Mouse (Mus musculus): ENCODE results near the gene Pgap2.

Pgap2 gene

GRCm38 (mm10) chr7:102239591-102239990, 29.6 kb downstream of the Pgap2 start:
- DNase-seq (ENCODE audit: low spot score in 2 of 2): no peak

- DNase-seq (ENCODE audit: low spot score in 2 of 2): no peak
Measured at GRCm38 (mm10) chr7:102242371-102242770, 32.4 kb downstream of the Pgap2 start.

- DNase-seq (ENCODE audit: low spot score in 2 of 2): no peak
Measured at GRCm38 (mm10) chr7:102242917-102243316, 32.9 kb downstream of the Pgap2 start.

- peak; percentile 56 to 75 for DNase-seq (ENCODE audit: low spot score in 2 of 2)
Measured at GRCm38 (mm10) chr7:102243870-102244269, 33.9 kb downstream of the Pgap2 start.

GRCm38 (mm10) chr7:102244782-102245535, 35.0 kb downstream of the Pgap2 start:
- DNase-seq (ENCODE audit: low spot score in 2 of 2): no peak

GRCm38 (mm10) chr7:102245775-102246174, 35.8 kb downstream of the Pgap2 start:
- peak; percentile 36 to 73 for DNase-seq (ENCODE audit: low spot score in 2 of 2)

GRCm38 (mm10) chr7:102246265-102246664, 36.3 kb downstream of the Pgap2 start:
- no peak for DNase-seq (ENCODE audit: low spot score in 2 of 2)

- DNase-seq (ENCODE audit: low spot score in 2 of 2): no peak
Measured at GRCm38 (mm10) chr7:102246956-102247797, 37.2 kb downstream of the Pgap2 start.

GRCm38 (mm10) chr7:102248691-102249404, 38.8 kb downstream of the Pgap2 start:
- peak; percentile 62 to 74 for DNase-seq (ENCODE audit: low spot score in 2 of 2)

- peak in 1 of 2 experiments; percentile 66 for DNase-seq (ENCODE audit: low spot score in 2 of 2)
Measured at GRCm38 (mm10) chr7:102249531-102249895, 39.5 kb downstream of the Pgap2 start.

- DNase-seq (ENCODE audit: low spot score in 2 of 2): peak; percentile 78 to 92
Measured at GRCm38 (mm10) chr7:102249896-102250630, 40.1 kb downstream of the Pgap2 start.

GRCm38 (mm10) chr7:102250631-102251214, 40.7 kb downstream of the Pgap2 start:
- DNase-seq (ENCODE audit: low spot score in 2 of 2): peak; percentile 90 to 96

- no peak for DNase-seq (ENCODE audit: low spot score in 2 of 2)
Measured at GRCm38 (mm10) chr7:102253631-102254030, 43.6 kb downstream of the Pgap2 start.

- no peak for DNase-seq (ENCODE audit: low spot score in 2 of 2)
Measured at GRCm38 (mm10) chr7:102255954-102256353, 45.9 kb downstream of the Pgap2 start, which contains the start of gene Rhog. Gene Rhog, minus strand, starts transcription at chr7:102256054.

- no peak for DNase-seq (ENCODE audit: low spot score in 2 of 2)
Measured at GRCm38 (mm10) chr7:102256636-102257035, 46.6 kb downstream of the Pgap2 start.

- peak; percentile 84 to 93 for DNase-seq (ENCODE audit: low spot score in 2 of 2)
Measured at GRCm38 (mm10) chr7:102258189-102258588, 48.2 kb downstream of the Pgap2 start.

GRCm38 (mm10) chr7:102258753-102259152, 48.7 kb downstream of the Pgap2 start:
- DNase-seq (ENCODE audit: low spot score in 2 of 2): no peak

- DNase-seq (ENCODE audit: low spot score in 2 of 2): no peak
Measured at GRCm38 (mm10) chr7:102259716-102260479, 49.9 kb downstream of the Pgap2 start.

- no peak for DNase-seq (ENCODE audit: low spot score in 2 of 2)
Measured at GRCm38 (mm10) chr7:102260518-102260917, 50.5 kb downstream of the Pgap2 start.

- DNase-seq (ENCODE audit: low spot score in 2 of 2): no peak
Measured at GRCm38 (mm10) chr7:102263020-102263419, 53.0 kb downstream of the Pgap2 start.
